Mouse (Mus musculus) left cerebral cortex, adult 11 months (tissue): ENCODE data around the gene Hoxa7.

Experiments
- DNase-seq: peaks from one replicate; pipeline ENCODE4 v3.0.0; 2022; ENCODE audit warnings: low spot score

Gene Hoxa7

GRCm38 (mm10) chr6:52239625-52240388 lies 18.2 kb upstream of the Hoxa7 start:
- no peak for DNase-seq

- no peak for DNase-seq
These were observed 17.3 kb upstream of the Hoxa7 start for GRCm38 (mm10) chr6:52238976-52239375.

GRCm38 (mm10) chr6:52238155-52238545 lies 16.5 kb upstream of the Hoxa7 start:
- DNase-seq: no peak

- DNase-seq: no peak
These were observed 15.9 kb upstream of the Hoxa7 start for GRCm38 (mm10) chr6:52237346-52238154.

- no peak for DNase-seq
These were observed 15.2 kb upstream of the Hoxa7 start for GRCm38 (mm10) chr6:52236806-52237205.

GRCm38 (mm10) chr6:52235866-52236265 lies 14.2 kb upstream of the Hoxa7 start:
- DNase-seq: no peak

- DNase-seq: no peak
These were observed 13.6 kb upstream of the Hoxa7 start for GRCm38 (mm10) chr6:52235267-52235666.

- no peak for DNase-seq
These were observed 12.9 kb upstream of the Hoxa7 start for GRCm38 (mm10) chr6:52234428-52235140.

GRCm38 (mm10) chr6:52233546-52234427 lies 12.1 kb upstream of the Hoxa7 start:
- DNase-seq: no peak

- DNase-seq: no peak
These were observed 11.4 kb upstream of the Hoxa7 start for GRCm38 (mm10) chr6:52232984-52233545.

GRCm38 (mm10) chr6:52232568-52232965 lies 10.9 kb upstream of the Hoxa7 start:
- DNase-seq: no peak

GRCm38 (mm10) chr6:52231885-52232567 lies 10.4 kb upstream of the Hoxa7 start:
- DNase-seq: no peak

GRCm38 (mm10) chr6:52230516-52231165 lies 9.0 kb upstream of the Hoxa7 start, which contains the start of gene Hoxa9:
Gene Hoxa9 (minus strand): TSS chr6:52231089.
- DNase-seq: no peak

GRCm38 (mm10) chr6:52229558-52230416 lies 8.1 kb upstream of the Hoxa7 start:
- DNase-seq: no peak

GRCm38 (mm10) chr6:52228475-52229465 lies 7.1 kb upstream of the Hoxa7 start:
- no peak for DNase-seq

GRCm38 (mm10) chr6:52227470-52228222 lies 6.0 kb upstream of the Hoxa7 start:
- no peak for DNase-seq
